Mouse (Mus musculus) lung, embryonic 15.5 days (tissue): ENCODE measurements at regions not wholly inside any gene's neighbourhood (a gene's known extent, or its start where the extent isn't known, plus 50 kb on each side); places are given as distances from the start of the nearest gene placed in this dataset.

Experiments used
- ATAC-seq: fragments of 200-750 bp; cut with Nextera tagmentation; 2 replicates; pipeline ENCODE4 v1.8.0; 2017; ENCODE audit warnings: moderate number of reproducible peaks, borderline replicate concordance; ENCODE audit not compliant: low FRiP score, low TSS enrichment; ENCODE audit errors: extremely low read depth
- H3K27ac ChIP-seq: fragments of 300-500 bp; sonication (generic); 2 replicates; pipeline ENCODE4 v1.5.1; 2015; ENCODE audit warnings: moderate library complexity, mild to moderate bottlenecking, inconsistent platforms
- H3K27me3 ChIP-seq: fragments of 300-500 bp; sonication (generic); 2 replicates; pipeline ENCODE4 v1.6.1; 2015; ENCODE audit warnings: inconsistent platforms
- H3K36me3 ChIP-seq: fragments of 300-500 bp; sonication (generic); 2 replicates; pipeline ENCODE4 v1.6.1; 2015; ENCODE audit warnings: inconsistent platforms
- H3K4me1 ChIP-seq: fragments of 300-500 bp; sonication (generic); 2 replicates; pipeline ENCODE4 v1.6.1; 2015; ENCODE audit warnings: inconsistent platforms
- H3K4me2 ChIP-seq: fragments of 300-500 bp; sonication (generic); 2 replicates; pipeline ENCODE4 v1.6.1; 2015; ENCODE audit warnings: inconsistent platforms, mild to moderate bottlenecking, moderate library complexity
- H3K4me3 ChIP-seq: fragments of 300-500 bp; sonication (generic); 2 replicates; pipeline ENCODE4 v1.5.1; 2015; ENCODE audit warnings: mild to moderate bottlenecking, inconsistent platforms
- H3K9ac ChIP-seq: fragments of 300-500 bp; sonication (generic); 2 replicates; pipeline ENCODE4 v1.6.1; 2015; ENCODE audit warnings: inconsistent platforms
- H3K9me3 ChIP-seq: fragments of 300-500 bp; sonication (generic); 2 replicates; pipeline ENCODE4 v1.6.1; 2016; ENCODE audit warnings: inconsistent platforms
- WGBS: fragments of 180-500 bp; shearing (Covaris S2); methylation state at CpG from one replicate; pipeline ENCODE4 v1.1.7; 2015; 5-methylcytosine and 5-hydroxymethylcytosine counted together

DNA sequence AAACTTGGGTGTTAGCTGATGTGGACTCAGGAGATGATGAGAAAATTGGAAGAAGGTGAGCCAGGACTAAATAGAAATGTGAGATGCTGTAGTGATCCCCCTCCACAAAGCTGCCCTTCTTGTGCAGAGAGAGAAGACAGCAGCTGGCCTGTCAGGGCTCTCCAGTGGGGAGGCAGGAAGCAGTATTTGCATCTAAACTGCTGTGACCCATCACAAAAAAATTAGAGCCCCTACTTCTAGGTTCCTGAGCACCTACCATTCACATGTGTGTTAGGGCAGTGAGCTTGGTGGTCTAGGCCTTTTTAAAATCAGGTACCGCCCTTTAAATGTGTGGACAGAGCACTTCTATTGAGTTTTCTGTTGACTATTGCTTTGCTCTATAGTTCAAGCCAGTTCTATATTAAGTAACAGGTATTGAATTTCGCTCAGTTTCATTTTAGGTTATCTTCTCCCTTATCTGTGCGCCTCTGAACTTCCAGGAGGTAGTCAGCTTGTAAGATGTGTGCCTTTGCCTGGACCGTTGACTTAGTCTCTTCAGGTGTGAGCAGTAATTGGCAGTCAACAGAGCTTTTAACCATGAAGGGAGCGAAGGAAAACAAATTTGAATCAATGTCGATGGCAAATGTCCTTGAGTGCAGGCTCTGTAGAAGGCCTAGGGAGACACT, 174.1 kb upstream of the Map3k1 start:
- no peak for ATAC-seq
- Histone ChIP-seq H3K4me1 (peaks cover 42% of the 10 kb centered on the region), H3K27ac (peak overlapping the region; percentile 26; the same call in 1 of the 2 replicates), H3K36me3 (no peaks in the 10 kb centered on the region), H3K9me3 (no peaks in the 10 kb centered on the region), H3K27me3 (no peaks in the 10 kb centered on the region), H3K9ac (no peak overlapping the region), H3K4me3 (no peak overlapping the region), H3K4me2 (no peak overlapping the region)
- WGBS = 53% methylated on average over 6 of the region's 6 CpGs

- Histone ChIP-seq H3K4me2 (no peak overlapping the region), H3K27me3 (no peaks in the 10 kb centered on the region), H3K9ac (no peak overlapping the region), H3K4me1 (peaks cover 30% of the 10 kb centered on the region), H3K4me3 (no peak overlapping the region), H3K36me3 (no peaks in the 10 kb centered on the region), H3K9me3 (no peaks in the 10 kb centered on the region), H3K27ac (no peak overlapping the region)
- 31% methylated on average over 10 of the region's 10 CpGs for WGBS
- ATAC-seq = peak; percentile 62; the same call in 1 of the 2 replicates
These were observed 175.3 kb upstream of the Map3k1 start for GRCm38 (mm10) chr13:111984081-111984574.

DNA sequence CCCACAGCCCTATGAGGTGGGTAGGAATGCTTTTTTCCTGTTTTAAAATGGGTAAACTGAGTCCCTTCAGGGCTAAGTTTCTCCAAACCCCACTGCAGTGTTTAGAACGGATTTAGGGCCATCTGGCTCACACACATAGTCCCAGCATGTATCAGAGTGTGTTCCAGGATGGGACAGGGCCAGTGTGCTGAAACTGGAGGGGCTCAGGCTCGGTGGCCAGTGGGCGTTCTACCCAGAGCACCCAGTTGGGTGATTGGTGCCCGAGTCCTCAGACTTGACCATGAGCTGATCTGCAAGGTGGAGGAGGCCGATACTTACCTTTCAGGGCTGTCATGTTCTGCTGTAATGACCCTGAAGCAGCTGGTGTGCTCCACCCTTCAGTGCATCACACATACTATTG, 176.6 kb upstream of the Map3k1 start:
- no peak overlapping the region for H3K9ac ChIP-seq
- H3K4me2 ChIP-seq = no peak overlapping the region
- H3K27me3 ChIP-seq = peaks cover 5% of the 10 kb centered on the region; the same call in 1 of the 2 replicates
- no peak for ATAC-seq
- H3K36me3 ChIP-seq = no peaks in the 10 kb centered on the region
- H3K4me3 ChIP-seq = no peak overlapping the region
- H3K9me3 ChIP-seq = no peaks in the 10 kb centered on the region
- peaks cover 18% of the 10 kb centered on the region for H3K4me1 ChIP-seq
- WGBS = 90% methylated on average over 5 of the region's 5 CpGs
- no peak overlapping the region for H3K27ac ChIP-seq

GRCm38 (mm10) chr13:111986681-111987080, 177.9 kb upstream of the Map3k1 start:
- ATAC-seq = no peak
- no peaks in the 10 kb centered on the region for H3K36me3 ChIP-seq
- 64% methylated on average over 15 of the region's 15 CpGs for WGBS
- no peak overlapping the region for H3K4me3 ChIP-seq
- H3K27me3 ChIP-seq = peaks cover 5% of the 10 kb centered on the region; the same call in 1 of the 2 replicates
- H3K4me2 ChIP-seq = no peak overlapping the region
- no peaks in the 10 kb centered on the region for H3K9me3 ChIP-seq
- no peak overlapping the region for H3K27ac ChIP-seq
- no peak overlapping the region for H3K9ac ChIP-seq
- peaks cover 23% of the 10 kb centered on the region for H3K4me1 ChIP-seq

DNA sequence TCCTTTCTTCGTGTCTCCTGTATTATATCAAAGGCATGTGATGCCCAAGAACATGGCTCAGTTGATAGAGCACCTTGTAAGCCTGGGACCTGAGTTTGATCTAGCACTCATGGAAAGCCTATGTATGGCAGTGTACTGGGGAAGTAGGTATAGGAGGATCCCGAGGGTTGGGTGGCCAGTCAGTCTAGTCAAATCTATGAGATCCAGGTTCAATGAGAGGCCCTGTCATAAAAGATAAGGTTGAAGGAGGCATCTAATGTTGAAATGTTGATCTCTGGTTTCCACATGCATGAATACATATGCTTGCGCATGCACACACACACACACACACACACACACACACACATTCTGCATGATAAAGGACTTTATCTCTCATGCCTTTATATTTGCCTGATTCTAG, 178.6 kb upstream of the Map3k1 start:
- no peaks in the 10 kb centered on the region for H3K36me3 ChIP-seq
- no peak for ATAC-seq
- H3K9ac ChIP-seq = no peak overlapping the region
- H3K27me3 ChIP-seq = peaks cover 5% of the 10 kb centered on the region; the same call in 1 of the 2 replicates
- H3K4me3 ChIP-seq = no peak overlapping the region
- H3K9me3 ChIP-seq = no peaks in the 10 kb centered on the region
- no peak overlapping the region for H3K27ac ChIP-seq
- no peak overlapping the region for H3K4me2 ChIP-seq
- H3K4me1 ChIP-seq = peaks cover 23% of the 10 kb centered on the region
- WGBS = 77% methylated on average over 3 of the region's 3 CpGs

DNA sequence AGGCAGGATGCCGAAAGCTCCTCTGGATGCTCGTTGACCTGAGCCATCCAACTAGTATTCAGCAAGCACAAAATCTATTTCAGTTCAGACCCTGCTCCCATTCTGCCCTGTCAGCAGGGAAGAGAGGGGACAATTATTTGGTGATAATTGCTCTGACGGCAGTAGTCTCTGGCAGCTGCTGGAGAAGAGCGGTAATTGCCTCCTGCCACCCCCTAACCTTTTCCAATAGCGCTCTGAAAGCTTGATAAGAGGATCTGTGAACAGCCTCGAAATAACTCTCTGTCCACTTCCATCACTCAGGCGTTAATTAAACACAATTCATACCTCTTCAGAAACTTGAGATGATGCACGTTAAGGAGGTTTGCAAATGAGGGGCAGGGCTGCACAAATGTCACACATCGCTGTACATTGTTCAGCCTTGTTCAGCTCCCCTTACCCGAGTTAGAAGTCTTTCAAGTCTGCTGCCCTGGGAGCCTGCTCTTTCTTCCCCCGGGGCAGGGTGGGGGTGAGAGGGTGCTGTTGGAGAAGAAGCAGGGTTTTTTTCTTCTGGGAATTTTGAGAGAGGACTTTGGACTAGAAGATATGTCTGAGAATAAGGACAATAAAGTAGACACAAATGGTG, 182.2 kb upstream of the Map3k1 start:
- 22% methylated on average over 11 of the region's 11 CpGs for WGBS
- no peak for ATAC-seq
- H3K4me1 ChIP-seq = peaks cover 7% of the 10 kb centered on the region
- H3K27ac ChIP-seq = no peak overlapping the region
- H3K9me3 ChIP-seq = no peaks in the 10 kb centered on the region
- no peak overlapping the region for H3K4me3 ChIP-seq
- H3K36me3 ChIP-seq = no peaks in the 10 kb centered on the region
- peaks cover 5% of the 10 kb centered on the region; the same call in 1 of the 2 replicates for H3K27me3 ChIP-seq
- no peak overlapping the region for H3K4me2 ChIP-seq
- H3K9ac ChIP-seq = no peak overlapping the region

DNA sequence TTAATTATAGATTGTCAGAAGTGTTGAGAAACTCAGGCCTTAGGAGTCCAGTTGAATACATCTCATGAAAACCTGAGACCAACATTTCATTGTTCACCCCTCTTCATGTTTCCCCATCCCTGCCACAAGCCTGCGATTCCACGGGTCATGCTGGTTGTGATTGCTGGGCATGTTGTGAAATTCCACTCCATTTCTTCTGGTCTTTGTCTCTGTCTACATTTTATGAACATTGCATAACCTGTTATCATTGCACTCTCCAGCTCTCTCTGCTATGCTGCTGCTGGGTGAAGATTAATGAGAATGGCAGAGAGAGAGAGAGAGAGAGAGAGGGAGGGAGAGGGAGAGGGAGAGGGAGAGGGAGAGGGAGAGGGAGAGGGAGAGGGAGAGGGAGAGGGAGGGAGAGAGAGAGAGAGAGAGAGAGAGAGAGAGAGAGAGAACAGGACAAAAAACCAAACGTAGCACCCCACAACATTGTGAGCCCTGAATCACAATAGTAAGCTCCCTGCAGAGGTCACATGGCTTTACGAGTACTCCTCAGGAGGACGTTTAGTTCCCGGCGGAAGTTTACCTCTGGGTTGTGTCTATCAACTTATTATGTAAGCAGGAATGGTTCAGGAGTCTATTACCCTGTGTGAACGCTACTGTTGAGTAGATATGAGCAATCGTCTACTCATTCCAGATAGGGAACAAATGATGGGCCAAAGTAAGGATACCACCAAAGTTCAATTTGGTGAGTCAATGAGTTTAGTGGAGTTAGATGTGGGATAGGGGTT, 183.5 kb upstream of the Map3k1 start:
- Histone ChIP-seq H3K36me3 (no peaks in the 10 kb centered on the region), H3K27me3 (peaks cover 5% of the 10 kb centered on the region; the same call in 1 of the 2 replicates), H3K4me3 (no peak overlapping the region), H3K4me2 (no peak overlapping the region), H3K4me1 (peaks cover 18% of the 10 kb centered on the region), H3K9me3 (no peaks in the 10 kb centered on the region), H3K27ac (no peak overlapping the region), H3K9ac (no peak overlapping the region)
- ATAC-seq = no peak
- 65% methylated on average over 9 of the region's 9 CpGs for WGBS

DNA sequence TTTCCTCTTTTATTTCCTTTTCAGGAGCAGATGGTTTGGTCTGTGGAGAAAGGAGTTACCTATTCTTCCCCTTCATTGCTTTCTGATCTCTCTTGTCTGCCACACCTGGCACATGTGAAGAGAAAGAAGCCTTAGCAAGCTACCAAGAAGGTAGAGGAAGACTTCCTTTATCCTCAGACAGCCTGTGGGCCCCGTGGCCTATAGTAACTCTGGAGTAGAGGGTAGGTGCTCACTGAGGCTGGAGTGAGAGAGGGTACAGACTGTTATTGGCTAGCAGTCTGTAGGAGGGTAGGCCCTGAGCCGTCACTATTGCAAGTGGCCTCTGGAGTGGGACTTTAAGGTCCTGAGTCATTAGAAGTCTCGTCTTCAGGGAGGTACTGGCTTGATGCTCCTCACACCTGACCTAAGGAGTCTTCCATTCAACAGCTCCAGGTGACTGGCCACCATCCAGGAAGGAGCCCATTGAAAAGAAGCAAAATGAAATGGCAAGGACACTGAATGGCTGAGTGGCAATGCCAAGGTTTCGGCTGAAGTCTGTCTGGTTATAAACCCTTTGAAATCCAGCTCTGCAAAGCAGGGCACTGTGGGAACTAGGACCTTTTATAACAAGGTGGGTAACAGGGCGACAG, 186.2 kb upstream of the Map3k1 start:
- H3K4me2 ChIP-seq = no peak overlapping the region
- peaks cover under 1% of the 10 kb centered on the region; the same call in 1 of the 2 replicates for H3K27me3 ChIP-seq
- H3K27ac ChIP-seq = no peak overlapping the region
- H3K36me3 ChIP-seq = no peaks in the 10 kb centered on the region
- no peak for ATAC-seq
- no peaks in the 10 kb centered on the region for H3K9me3 ChIP-seq
- peaks cover 33% of the 10 kb centered on the region for H3K4me1 ChIP-seq
- no peak overlapping the region for H3K4me3 ChIP-seq
- 87% methylated on average over 5 of the region's 5 CpGs for WGBS
- H3K9ac ChIP-seq = no peak overlapping the region

DNA sequence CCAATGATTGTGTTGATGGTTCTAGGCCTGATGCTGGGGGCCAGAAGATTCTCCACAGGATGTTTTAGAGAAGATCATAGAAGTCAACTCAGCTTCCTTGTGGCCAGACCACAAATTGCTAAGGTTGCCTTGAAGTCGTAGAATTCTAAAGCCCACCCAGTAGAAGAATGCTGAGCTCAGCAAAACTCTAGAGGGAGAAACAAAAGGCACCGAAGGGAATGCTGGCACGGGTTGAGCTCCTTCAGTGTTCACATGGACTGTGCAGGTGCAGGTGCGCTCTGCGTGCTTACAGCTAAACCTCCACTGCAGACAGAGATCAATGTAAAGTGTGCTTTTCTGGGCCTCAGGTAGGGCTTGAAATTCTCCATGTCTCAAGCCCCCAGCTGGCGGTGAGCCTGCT, 186.9 kb upstream of the Map3k1 start:
- Histone ChIP-seq H3K4me2 (no peak overlapping the region), H3K27me3 (no peaks in the 10 kb centered on the region), H3K4me3 (no peak overlapping the region), H3K9ac (no peak overlapping the region), H3K27ac (no peak overlapping the region), H3K36me3 (no peaks in the 10 kb centered on the region), H3K9me3 (no peaks in the 10 kb centered on the region), H3K4me1 (peaks cover 36% of the 10 kb centered on the region)
- 72% methylated on average over 6 of the region's 6 CpGs for WGBS
- no peak for ATAC-seq

DNA sequence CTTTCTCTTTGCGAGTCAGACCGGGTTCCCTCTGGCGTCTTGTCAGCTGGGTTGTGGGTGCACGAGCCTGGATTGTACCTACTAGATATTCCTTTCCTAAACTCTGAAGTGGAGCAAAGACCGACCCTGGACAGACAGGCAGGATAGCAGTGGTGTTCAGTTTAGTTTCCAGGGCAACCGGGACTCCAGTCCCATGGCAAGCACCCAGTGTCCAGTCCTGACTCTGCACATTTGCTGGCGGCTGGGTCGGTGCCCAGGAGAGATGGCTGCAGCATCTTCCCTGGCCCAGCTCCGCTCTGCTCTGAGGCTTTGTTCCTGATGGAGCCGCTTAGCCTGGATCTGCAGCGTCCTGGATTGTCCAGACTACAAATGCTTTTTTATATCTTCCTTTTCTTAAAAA, 188.1 kb upstream of the Map3k1 start:
- no peak overlapping the region for H3K4me3 ChIP-seq
- no peak overlapping the region for H3K9ac ChIP-seq
- H3K27me3 ChIP-seq = no peaks in the 10 kb centered on the region
- H3K36me3 ChIP-seq = no peaks in the 10 kb centered on the region
- H3K4me2 ChIP-seq = peak overlapping the region; percentile 29; the same call in 1 of the 2 replicates
- peak overlapping the region; percentile 46; the same call in 1 of the 2 replicates for H3K27ac ChIP-seq
- ATAC-seq = peak; percentile 62
- 44% methylated on average over 11 of the region's 11 CpGs for WGBS
- no peaks in the 10 kb centered on the region for H3K9me3 ChIP-seq
- H3K4me1 ChIP-seq = peaks cover 41% of the 10 kb centered on the region

DNA sequence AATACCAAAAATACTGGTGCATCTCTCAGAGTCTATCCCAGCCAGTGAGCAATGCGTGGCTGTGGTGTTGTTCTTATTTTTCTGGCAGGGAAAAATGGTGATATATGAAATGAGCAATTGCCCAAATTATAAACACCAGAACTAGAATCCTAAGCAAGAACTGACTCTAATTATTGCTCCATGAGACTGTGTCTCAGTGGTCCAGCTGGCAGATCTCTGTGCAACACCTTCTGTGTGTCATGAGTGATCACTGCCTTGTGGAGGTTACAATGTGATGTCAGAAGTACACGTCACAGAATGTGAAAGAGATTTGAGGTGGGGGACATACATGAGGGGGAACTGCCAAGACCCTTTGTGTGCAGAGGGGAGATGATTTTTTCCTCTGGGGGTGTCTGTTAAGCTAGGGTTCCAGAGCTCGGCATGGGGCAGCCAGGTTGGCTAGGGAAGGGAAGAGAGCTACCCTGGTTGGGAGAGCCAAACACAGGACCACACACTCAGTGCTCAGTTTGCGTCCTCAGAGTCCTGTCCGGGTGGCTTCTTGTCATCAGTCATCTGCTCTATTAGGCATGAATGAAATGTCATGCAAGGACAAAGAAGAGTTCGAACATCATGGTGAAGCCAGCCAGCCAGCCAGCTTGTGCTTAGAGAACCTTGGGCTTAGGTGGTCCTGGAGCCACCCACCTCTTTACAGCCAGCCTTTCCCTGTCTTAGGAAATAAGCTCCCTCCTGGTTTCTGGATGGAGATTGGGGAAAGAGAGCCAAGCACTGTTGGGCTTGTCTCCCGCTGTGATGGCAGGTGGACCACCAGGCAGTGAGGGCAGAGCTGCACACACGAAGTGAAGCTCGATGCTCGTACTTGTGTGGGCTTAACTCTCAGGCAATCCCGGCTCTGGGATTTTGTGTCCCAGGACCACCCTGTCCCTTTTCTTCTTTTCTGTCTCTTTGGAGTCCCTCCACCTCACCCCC, 189.5 kb upstream of the Map3k1 start:
- H3K27ac ChIP-seq = peak overlapping the region; percentile 36; the same call in 1 of the 2 replicates
- H3K4me2 ChIP-seq = no peak overlapping the region
- WGBS = 56% methylated on average over 11 of the region's 11 CpGs
- peaks cover 54% of the 10 kb centered on the region for H3K4me1 ChIP-seq
- H3K36me3 ChIP-seq = no peaks in the 10 kb centered on the region
- no peaks in the 10 kb centered on the region for H3K27me3 ChIP-seq
- ATAC-seq = no peak
- no peaks in the 10 kb centered on the region for H3K9me3 ChIP-seq
- H3K9ac ChIP-seq = no peak overlapping the region
- no peak overlapping the region for H3K4me3 ChIP-seq
